ENCODE assay signal across 8 mouse cellular contexts in genomic region chr4:83350719-83351118, GRCm38 (mm10). TPM values are rescaled to one million over a fixed set of nuclear protein-coding genes. Genes with fewer than 3 reads are reported as not detected.
A peak's percentile ranks its signal among the peaks of the same experiment; 100 is the strongest.
DNase-seq lines count a peak whose midpoint lies in the region; ATAC-seq and TF ChIP-seq lines count a peak whose summit lies in the region.

No protein-coding gene starts in this region.

- no peaks in the 10 kb centered on the region for H3K4me1 ChIP-seq in forebrain, embryonic 13.5 days
- H3K4me1 ChIP-seq in forebrain, embryonic 10.5 days: no peaks in the 10 kb centered on the region
- H3K4me1 ChIP-seq in lung, adult 2 months (ENCODE audit: control insufficient read depth, insufficient read depth, low read length): no peaks in the 10 kb centered on the region

- no peaks in the 10 kb centered on the region for H3K9me3 ChIP-seq in forebrain, embryonic 13.5 days (replicated peaks)
- H3K9me3 ChIP-seq in forebrain, embryonic 10.5 days: no peaks in the 10 kb centered on the region

- H3K27me3 ChIP-seq in forebrain, embryonic 13.5 days: no peaks in the 10 kb centered on the region
- no peaks in the 10 kb centered on the region for H3K27me3 ChIP-seq in forebrain, embryonic 10.5 days (ENCODE audit: poor library complexity, severe bottlenecking)

- peak; percentile 94 for ATAC-seq in forebrain, embryonic 13.5 days

- H3K9ac ChIP-seq in forebrain, embryonic 13.5 days: no peak overlapping the region

- no peak overlapping the region; the same call in 1 of the 2 replicates for H3K27ac ChIP-seq in forebrain, embryonic 13.5 days
- no peak overlapping the region for H3K27ac ChIP-seq in forebrain, embryonic 10.5 days

- no peak for DNase-seq in forebrain, embryonic 10.5 days (ENCODE audit: extremely low spot score, low spot score)
- DNase-seq in adrenal gland, postnatal 36 days: peak; percentile 24 to 44
- peak; percentile 71 to 84 for DNase-seq in frontal cortex, postnatal 36 days (ENCODE audit: low spot score in 2 of 2)
- DNase-seq in kidney, postnatal 14 days: peak; percentile 62
- DNase-seq in lung, adult 2 months: peak; percentile 45
- peak; percentile 51 for DNase-seq in testis, postnatal 10 days (ENCODE audit: low spot score)
- DNase-seq in embryo, embryonic 9.5 days (ENCODE audit: extremely low spot score): no peak

- no peak for TF ChIP-seq CTCF in lung, adult 2 months (IDR thresholded peaks at IDR 0.05; ENCODE audit: insufficient read depth, low read length)

- H3K4me3 ChIP-seq in forebrain, embryonic 13.5 days: no peak overlapping the region
- H3K4me3 ChIP-seq in forebrain, embryonic 10.5 days: no peak overlapping the region
- H3K4me3 ChIP-seq in lung, adult 2 months (replicated peaks; ENCODE audit: extremely low read depth, low read depth, low read length): no peak overlapping the region

- H3K4me2 ChIP-seq in forebrain, embryonic 13.5 days: no peak overlapping the region

- no peaks in the 10 kb centered on the region for H3K36me3 ChIP-seq in forebrain, embryonic 13.5 days (ENCODE audit: poor library complexity, severe bottlenecking)
- H3K36me3 ChIP-seq in forebrain, embryonic 10.5 days (replicated peaks): no peaks in the 10 kb centered on the region

- no peak for TF ChIP-seq POLR2A in lung, adult 2 months (IDR thresholded peaks at IDR 0.05; ENCODE audit: borderline replicate concordance, extremely low read depth, low read depth, low read length)

- 47% methylated on average over 6 of the region's 6 CpGs for WGBS in forebrain, embryonic 13.5 days
- 79% methylated on average over 6 of the region's 6 CpGs for WGBS in forebrain, embryonic 10.5 days
- WGBS in lung, adult 2 months: 38% methylated on average over 6 of the region's 6 CpGs

RNA-seq across cellular contexts. Expression of gene Ttc39b, which starts 26.7 kb away (rescaled TPM):
- 9.9 and 12.8 TPM in 2 replicates for polyA plus RNA-seq in forebrain, embryonic 13.5 days (2015; fragmentation: Nextera tagmentation; extraction: Ambion mirVana)
- polyA plus RNA-seq in forebrain, embryonic 10.5 days (2016; fragmentation: Nextera tagmentation; extraction: Ambion mirVana): 1.7 and 3.1 TPM in 2 replicates
- total RNA-seq in adrenal gland, postnatal 36 days (2021): 10 to 100 TPM; 20.9 TPM
- polyA plus RNA-seq in lung, adult 2 months (2012; rRNA removed): 4.0 and 7.1 TPM in 2 replicates

Comparison
In these comparisons a context has a peak if more than half of its experiments do, and no peak if none do; other contexts are left out.
1. DNase-seq: peak in adrenal gland, postnatal 36 days (2 of 2), frontal cortex, postnatal 36 days (2 of 2), kidney, postnatal 14 days (single experiment), lung, adult 2 months (single experiment) and testis, postnatal 10 days (single experiment); none in forebrain, embryonic 10.5 days (single experiment) and embryo, embryonic 9.5 days (single experiment).